Mouse (Mus musculus) heart, postnatal 36 days (tissue): ENCODE measurements at regions not wholly inside any gene's neighbourhood (a gene's known extent, or its start where the extent isn't known, plus 50 kb on each side); places are given as distances from the start of the nearest gene placed in this dataset.

ENCODE experiments used
- DNase-seq, 2 experiments: peaks; one replicate each; pipeline ENCODE4 v3.0.0; 2021 to 2022
- intact Hi-C: fragments of 180-260 bp; cut with DNase I; formaldehyde crosslinking; loops from one replicate; pipeline ENCODE4 v1.15.1; 2025

GRCm38 (mm10) chr3:123754011-123754610 lies 63.5 kb upstream of the Ndst3 start:
- no peak for DNase-seq
- intact Hi-C loops = no loop called here

GRCm38 (mm10) chr3:123754927-123755326 lies 64.3 kb upstream of the Ndst3 start:
- intact Hi-C loops = no loop called here
- DNase-seq = no peak

GRCm38 (mm10) chr3:123765911-123766556 lies 75.4 kb upstream of the Ndst3 start:
- intact Hi-C loops = no loop called here
- DNase-seq = no peak

- no peak for DNase-seq
- intact Hi-C loops = no loop called here
These were observed 75.9 kb upstream of the Ndst3 start for GRCm38 (mm10) chr3:123766557-123766913.

GRCm38 (mm10) chr3:123780507-123780906 lies 89.9 kb upstream of the Ndst3 start:
- intact Hi-C loops = no loop called here
- DNase-seq = no peak

- intact Hi-C loops = no loop called here
- no peak for DNase-seq
These were observed 90.9 kb upstream of the Ndst3 start for GRCm38 (mm10) chr3:123781581-123781980.

- intact Hi-C loops = no loop called here
- no peak for DNase-seq
These were observed 93.5 kb upstream of the Ndst3 start for GRCm38 (mm10) chr3:123784127-123784526.

- intact Hi-C loops = no loop called here
- DNase-seq = no peak
These were observed 103.4 kb upstream of the Ndst3 start for GRCm38 (mm10) chr3:123794011-123794410.

- DNase-seq = no peak
- intact Hi-C loops = no loop called here
These were observed 114.7 kb upstream of the Ndst3 start for GRCm38 (mm10) chr3:123805338-123805737.

- no peak for DNase-seq
- intact Hi-C loops = no loop called here
These were observed 115.4 kb upstream of the Ndst3 start for GRCm38 (mm10) chr3:123806050-123806449.

GRCm38 (mm10) chr3:123806546-123806945 lies 115.9 kb upstream of the Ndst3 start:
- no peak for DNase-seq
- intact Hi-C loops = no loop called here

- no peak for DNase-seq
- intact Hi-C loops = no loop called here
These were observed 119.6 kb upstream of the Ndst3 start for GRCm38 (mm10) chr3:123810018-123810942.

GRCm38 (mm10) chr3:123810943-123811499 lies 120.4 kb upstream of the Ndst3 start:
- no peak for DNase-seq
- intact Hi-C loops = no loop called here

GRCm38 (mm10) chr3:123828790-123829189 lies 138.1 kb upstream of the Ndst3 start:
- intact Hi-C loops = no loop called here
- DNase-seq = no peak

GRCm38 (mm10) chr3:123838385-123839170 lies 147.9 kb upstream of the Ndst3 start:
- DNase-seq = no peak
- intact Hi-C loops = no loop called here

- intact Hi-C loops = no loop called here
- no peak for DNase-seq
These were observed 155.9 kb upstream of the Ndst3 start for GRCm38 (mm10) chr3:123846554-123846953.

- intact Hi-C loops = no loop called here
- DNase-seq = no peak
These were observed 158.0 kb upstream of the Ndst3 start for GRCm38 (mm10) chr3:123848663-123849062.

GRCm38 (mm10) chr3:123852889-123853288 lies 162.2 kb upstream of the Ndst3 start:
- intact Hi-C loops = no loop called here
- no peak for DNase-seq

- intact Hi-C loops = no loop called here
- no peak for DNase-seq
These were observed 183.1 kb upstream of the Ndst3 start for GRCm38 (mm10) chr3:123873709-123874108.

GRCm38 (mm10) chr3:123893691-123894090 lies 203.0 kb upstream of the Ndst3 start:
- no peak for DNase-seq
- intact Hi-C loops = no loop called here
